Mouse (Mus musculus) C2C12 (cell line): ENCODE measurements around the gene Usp36. TPM values are rescaled to one million over a fixed set of nuclear protein-coding genes. Genes with fewer than 3 reads are reported as not detected.
A peak's percentile ranks its signal among the peaks of the same experiment; 100 is the strongest.

Source experiments
- H3K27me3 ChIP-seq: one replicate; pipeline ENCODE4 v1.6.1; 2011; ENCODE audit not compliant: control insufficient read depth, insufficient read depth, insufficient read length
- H3K36me3 ChIP-seq: one replicate; pipeline ENCODE4 v1.6.1; 2011; ENCODE audit not compliant: control insufficient read depth, insufficient read depth
- H3K4me3 ChIP-seq: one replicate; pipeline ENCODE4 v1.5.1; 2011; ENCODE audit warnings: mild to moderate bottlenecking, control low read depth; ENCODE audit not compliant: poor library complexity, insufficient read depth, severe bottlenecking
- H3K79me2 ChIP-seq: one replicate; pipeline ENCODE4 v1.6.1; 2011; ENCODE audit not compliant: control insufficient read depth, insufficient read depth
- H3K79me3 ChIP-seq: one replicate; pipeline ENCODE4 v1.6.1; 2011; ENCODE audit warnings: low read depth, control low read depth
- H3ac ChIP-seq: one replicate; pipeline ENCODE3; 2011; ENCODE audit warnings: low read depth; ENCODE audit not compliant: control insufficient read depth, insufficient read length
- CEBPB ChIP-seq: IDR thresholded peaks from one replicate; pipeline ENCODE4 v1.6.1; 2011; ENCODE audit warnings: low read depth, mild to moderate bottlenecking, control low read depth, moderate library complexity
- CTCF ChIP-seq: IDR thresholded peaks from one replicate; pipeline ENCODE4 v1.5.1; 2011; ENCODE audit not compliant: control insufficient read depth, insufficient read depth, insufficient read length
- FOSL1 ChIP-seq: IDR thresholded peaks from one replicate; pipeline ENCODE4 v1.8.0; 2011; ENCODE audit warnings: mild to moderate bottlenecking, low read length; ENCODE audit not compliant: poor library complexity, insufficient read depth, severe bottlenecking
- MAX ChIP-seq: IDR thresholded peaks from one replicate; pipeline ENCODE4 v1.6.1; 2011; ENCODE audit warnings: mild to moderate bottlenecking, control low read depth
- MYOD1 ChIP-seq: IDR thresholded peaks from one replicate; pipeline ENCODE4 v1.6.1; 2011; ENCODE audit warnings: low read depth; ENCODE audit not compliant: control insufficient read depth, insufficient read length
- MYOG ChIP-seq: IDR thresholded peaks from one replicate; pipeline ENCODE4 v1.6.1; 2011; ENCODE audit not compliant: control insufficient read depth, insufficient read length; ENCODE audit errors: extremely low read depth
- USF1 ChIP-seq: IDR thresholded peaks from one replicate; pipeline ENCODE4 v1.6.1; 2011; ENCODE audit warnings: low read depth, mild to moderate bottlenecking, control low read depth, moderate library complexity
- polyA plus RNA-seq: library from polyadenylated mRNA; unstranded; fragments of >200 nt; fragmentation: generic; extraction: Trizol; gene quantifications from one replicate; pipeline ENCODE4 v1.2.1, GENCODE M21; 2012; ENCODE audit warnings: missing spikeins

Gene Usp36
- polyA plus RNA-seq, 1 experiment, result 14.8 TPM

DNA sequence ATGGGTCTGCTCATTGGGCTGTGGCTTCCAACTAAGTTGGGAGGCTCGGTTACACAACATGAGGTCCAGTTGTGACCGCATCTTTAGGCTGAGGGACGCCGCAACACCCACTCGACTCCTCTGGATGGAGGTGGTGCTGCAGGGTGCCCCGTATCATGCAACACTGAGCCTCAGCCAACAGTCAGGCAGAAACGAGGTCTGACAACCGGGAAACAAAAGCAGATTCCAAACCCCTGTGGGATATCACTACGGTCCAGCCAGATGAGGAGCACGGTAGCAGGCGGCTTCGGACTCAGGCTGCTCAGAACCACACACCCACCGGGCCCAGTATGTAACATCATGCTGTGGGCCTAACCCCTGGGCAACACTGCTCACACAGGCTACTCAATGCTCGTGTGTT is 40.3 kb upstream of the Usp36 start:
- Histone ChIP-seq H3K79me2 (peaks cover 93% of the 10 kb centered on the region), H3K79me3 (peaks cover 72% of the 10 kb centered on the region), H3K36me3 (peaks cover 61% of the 10 kb centered on the region), H3K4me3 (no peak overlapping the region), H3K27me3 (no peaks in the 10 kb centered on the region), H3ac (no peak overlapping the region)
- TF ChIP-seq FOSL1 (no peak), MAX (no peak), CTCF (no peak), MYOD1 (no peak), USF1 (no peak), MYOG (no peak), CEBPB (no peak)

DNA sequence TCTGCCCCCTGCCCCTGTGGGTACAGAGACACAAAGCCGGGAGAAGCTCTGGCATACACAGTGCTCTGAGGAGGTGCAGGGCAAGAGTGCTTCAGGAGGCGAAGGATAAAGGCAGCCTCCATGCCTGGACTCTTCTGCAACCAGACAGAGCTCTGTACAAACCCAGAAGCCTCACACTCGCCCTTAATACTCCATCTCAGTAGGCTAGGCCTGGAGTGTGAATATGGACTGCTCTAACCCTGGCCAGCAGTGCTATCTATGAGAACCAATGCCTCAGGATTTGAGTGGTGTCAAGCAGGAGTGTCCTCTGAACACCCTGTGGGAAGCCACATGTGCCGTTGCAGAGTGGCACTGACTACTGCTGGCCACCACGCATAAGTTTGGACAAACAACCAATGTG is 38.9 kb upstream of the Usp36 start:
- Histone ChIP-seq H3K27me3 (no peaks in the 10 kb centered on the region), H3K79me3 (peaks cover 67% of the 10 kb centered on the region), H3ac (no peak overlapping the region), H3K79me2 (peaks cover 93% of the 10 kb centered on the region), H3K36me3 (peaks cover 55% of the 10 kb centered on the region), H3K4me3 (no peak overlapping the region)
- TF ChIP-seq CTCF (no peak), MYOG (no peak), MYOD1 (no peak), USF1 (no peak), MAX (no peak), CEBPB (no peak), FOSL1 (no peak)

DNA sequence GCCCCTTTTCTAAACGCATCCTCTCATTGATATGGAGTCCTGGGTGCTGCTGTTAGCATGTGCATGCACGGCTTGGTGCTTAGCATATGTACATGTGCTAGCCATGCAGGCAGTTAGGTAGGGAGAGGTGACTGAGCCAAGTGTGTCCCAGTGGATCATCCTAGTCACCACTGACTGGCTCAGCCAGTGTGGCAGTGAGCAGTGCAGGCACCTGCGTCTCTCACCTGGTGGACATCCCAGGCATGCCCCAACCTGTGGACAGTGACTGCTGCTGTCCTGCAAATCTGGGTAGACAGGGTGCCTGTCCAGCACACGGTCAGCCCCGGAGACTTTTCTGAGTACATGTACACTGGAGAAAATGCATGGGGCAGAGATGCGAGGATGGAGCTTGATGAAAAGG is 38.5 kb upstream of the Usp36 start:
- peaks cover 52% of the 10 kb centered on the region for H3K36me3 ChIP-seq
- H3K79me2 ChIP-seq, result peaks cover 93% of the 10 kb centered on the region
- peak overlapping the region; percentile 27 for H3ac ChIP-seq
- TF ChIP-seq MYOG, result no peak
- no peak for TF ChIP-seq MAX
- no peak for TF ChIP-seq MYOD1
- TF ChIP-seq USF1, result no peak
- no peak for TF ChIP-seq FOSL1
- TF ChIP-seq CTCF, result no peak
- TF ChIP-seq CEBPB, result no peak
- H3K4me3 ChIP-seq, result no peak overlapping the region
- no peaks in the 10 kb centered on the region for H3K27me3 ChIP-seq
- H3K79me3 ChIP-seq, result peaks cover 70% of the 10 kb centered on the region

DNA sequence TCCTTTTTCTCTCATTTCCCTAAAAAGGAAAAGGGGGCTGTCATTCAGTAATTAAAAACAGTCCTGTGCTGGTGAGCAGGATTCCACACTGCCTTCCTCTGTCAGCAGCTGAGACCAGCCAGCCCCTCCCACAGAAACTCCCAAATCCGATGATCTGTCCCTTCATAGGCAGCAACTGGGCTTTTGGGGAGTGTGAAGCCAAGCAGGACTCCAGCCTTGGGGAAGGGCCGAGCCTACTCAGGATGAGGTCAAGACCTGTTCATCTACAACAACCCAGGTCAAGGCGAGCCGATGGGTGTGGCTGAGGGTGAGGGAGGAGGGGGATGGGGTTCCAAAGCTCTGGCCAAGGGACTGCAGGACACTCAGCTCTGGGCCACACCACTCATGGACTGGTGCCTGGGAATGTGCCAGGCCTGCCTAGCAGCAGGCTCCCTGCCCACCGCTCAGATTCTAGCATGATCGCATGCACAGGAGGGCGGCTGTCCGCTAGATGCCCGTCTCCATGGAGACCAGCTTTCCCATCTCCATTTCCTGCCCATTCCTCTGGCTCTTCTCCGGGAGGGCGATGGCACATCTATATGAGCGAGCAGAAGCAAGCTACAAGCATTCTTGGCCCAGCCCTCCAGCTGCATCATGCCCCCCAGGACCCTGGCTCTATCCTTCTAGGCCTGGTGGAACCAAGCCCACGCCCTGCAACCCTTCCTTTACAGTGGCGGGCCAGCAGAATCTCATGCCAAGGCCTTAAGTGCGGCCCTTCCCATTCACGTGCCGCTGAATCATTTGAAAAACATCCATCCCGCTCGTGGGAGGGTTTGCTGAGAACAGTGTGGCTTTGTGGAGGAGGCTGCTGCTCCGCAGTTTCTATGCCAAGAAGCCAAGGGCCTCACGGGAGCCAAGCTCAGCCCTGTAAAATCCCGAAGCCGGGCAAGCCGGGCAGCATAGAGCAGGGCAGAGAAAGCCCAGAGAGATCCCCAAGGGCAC is 37.2 kb upstream of the Usp36 start:
- TF ChIP-seq USF1, result peak; percentile 84
- no peak for TF ChIP-seq CTCF
- no peak for TF ChIP-seq MYOG
- TF ChIP-seq MAX, result peak; percentile 92
- peak; percentile 14 for TF ChIP-seq FOSL1
- TF ChIP-seq MYOD1, result peak; percentile 1
- no peak for TF ChIP-seq CEBPB
- peaks cover 93% of the 10 kb centered on the region for H3K79me2 ChIP-seq
- peaks cover 47% of the 10 kb centered on the region for H3K36me3 ChIP-seq
- peak overlapping the region; percentile 55 for H3ac ChIP-seq
- H3K27me3 ChIP-seq, result no peaks in the 10 kb centered on the region
- H3K4me3 ChIP-seq, result no peak overlapping the region
- peaks cover 71% of the 10 kb centered on the region for H3K79me3 ChIP-seq

DNA sequence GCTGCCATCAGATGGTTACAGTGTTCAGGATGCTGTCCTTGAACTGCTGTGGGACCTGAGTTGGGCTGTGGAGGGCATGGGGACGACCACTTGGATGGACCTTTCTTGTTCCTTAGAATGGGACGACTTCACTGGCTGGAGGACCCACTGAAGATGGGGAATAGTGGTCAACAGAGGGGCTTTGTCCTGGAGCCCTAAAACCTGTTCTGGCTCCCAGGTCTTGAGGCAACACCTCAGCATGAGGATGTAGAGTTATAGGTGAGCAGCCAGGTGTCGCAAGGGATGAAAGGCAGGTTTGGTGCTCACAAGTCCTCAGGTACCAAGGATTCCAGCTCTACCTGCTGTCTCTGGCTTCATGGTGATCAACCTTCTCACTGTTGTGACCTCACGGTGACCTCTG is 36.4 kb upstream of the Usp36 start:
- no peak for TF ChIP-seq MYOG
- no peak for TF ChIP-seq FOSL1
- TF ChIP-seq MAX, result no peak
- TF ChIP-seq CTCF, result no peak
- TF ChIP-seq MYOD1, result no peak
- no peak for TF ChIP-seq CEBPB
- TF ChIP-seq USF1, result no peak
- Histone ChIP-seq H3K36me3 (peaks cover 42% of the 10 kb centered on the region), H3K4me3 (no peak overlapping the region), H3K79me3 (peaks cover 68% of the 10 kb centered on the region), H3K27me3 (no peaks in the 10 kb centered on the region), H3ac (no peak overlapping the region), H3K79me2 (peaks cover 93% of the 10 kb centered on the region)

DNA sequence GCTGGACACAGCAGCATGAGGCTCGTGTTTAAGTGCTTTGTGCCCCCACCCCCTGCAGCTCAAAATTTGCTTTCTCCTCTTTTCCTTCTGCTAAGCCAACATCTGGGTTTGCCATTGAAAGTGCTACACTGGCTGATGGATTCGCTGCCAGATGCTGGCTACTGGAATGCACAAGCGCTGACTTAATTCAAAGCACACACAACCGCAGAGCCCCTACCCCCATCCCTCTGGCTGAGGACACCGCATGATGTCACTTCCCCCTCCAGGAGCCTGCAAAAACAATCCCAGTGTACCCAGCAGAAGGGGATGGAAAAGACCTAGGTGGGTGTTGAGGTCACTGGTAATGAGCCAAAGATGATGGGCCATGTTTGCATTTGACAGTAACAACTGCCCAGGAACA is 34.5 kb upstream of the Usp36 start:
- TF ChIP-seq USF1 (no peak), MYOD1 (peak; percentile 43), CTCF (no peak), MAX (no peak), MYOG (no peak)
- Histone ChIP-seq H3ac (no peak overlapping the region), H3K79me3 (peaks cover 61% of the 10 kb centered on the region), H3K36me3 (peaks cover 48% of the 10 kb centered on the region), H3K4me3 (no peak overlapping the region), H3K27me3 (no peaks in the 10 kb centered on the region), H3K79me2 (peaks cover 91% of the 10 kb centered on the region)
